Mouse (Mus musculus) C2C12 (cell line): ENCODE measurements around the gene Dnal1.

Source experiments
- CTCF ChIP-seq: IDR thresholded peaks from one replicate; pipeline ENCODE4 v1.5.1; 2011; ENCODE audit not compliant: control insufficient read depth, insufficient read depth, insufficient read length
- MYOD1 ChIP-seq: IDR thresholded peaks from one replicate; pipeline ENCODE4 v1.6.1; 2011; ENCODE audit warnings: low read depth; ENCODE audit not compliant: control insufficient read depth, insufficient read length
- USF1 ChIP-seq: IDR thresholded peaks from one replicate; pipeline ENCODE4 v1.6.1; 2011; ENCODE audit warnings: low read depth, mild to moderate bottlenecking, control low read depth, moderate library complexity

DNA sequence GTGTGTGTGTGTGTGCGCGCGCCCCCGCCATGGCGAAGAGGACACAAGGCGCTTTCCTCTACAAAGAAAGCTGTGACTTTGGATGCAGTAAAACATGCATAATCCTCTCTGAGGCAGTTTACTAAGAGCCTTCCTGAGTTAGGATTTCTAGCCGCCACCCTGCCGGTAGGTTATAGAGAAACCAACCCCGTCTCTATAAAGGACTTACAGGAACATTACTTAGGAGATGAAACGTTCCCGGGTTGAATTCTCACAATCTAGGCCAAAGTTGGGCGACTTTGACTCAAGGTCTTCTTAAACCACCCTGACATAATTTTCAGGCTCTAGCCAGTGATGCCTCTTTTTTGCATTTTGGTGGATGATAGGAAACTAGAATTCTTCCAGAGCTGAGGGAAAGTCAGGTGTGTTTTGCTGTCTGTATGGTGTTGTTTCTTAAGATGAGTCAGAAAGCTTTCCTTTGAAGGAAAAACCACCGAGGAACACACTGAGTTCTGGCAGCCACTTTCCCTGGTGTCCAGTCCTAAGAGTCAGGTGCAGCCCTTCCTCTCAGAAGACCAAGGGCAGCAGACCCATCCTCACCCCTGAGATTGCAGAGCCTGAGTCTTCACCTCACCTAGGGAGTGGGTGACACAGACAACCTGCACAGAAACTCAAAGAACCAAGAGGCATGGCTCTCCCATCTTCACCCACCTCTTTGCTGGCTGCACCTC, 80.4 kb downstream of the Dnal1 start:
- TF ChIP-seq CTCF (no peak), MYOD1 (no peak), USF1 (no peak)
